Mouse (Mus musculus): ENCODE data around the gene Cmip. TPM values are rescaled to one million over a fixed set of nuclear protein-coding genes. Genes with fewer than 3 reads are reported as not detected.

The Cmip gene
- polyA plus RNA-seq, 1 experiment from 2014 or later: 9.8 TPM

- H3K9me3 ChIP-seq: peaks cover 4% of the 10 kb centered on the region; the same call in 1 of the 2 replicates
- no peaks in the 10 kb centered on the region for H3K27me3 ChIP-seq (ENCODE audit: poor library complexity, severe bottlenecking)
- H3K27ac ChIP-seq: no peak overlapping the region
- DNase-seq (ENCODE audit: extremely low spot score, low spot score): no peak
- WGBS: 90% methylated on average over 8 of the region's 8 CpGs
- no peaks in the 10 kb centered on the region for H3K36me3 ChIP-seq (replicated peaks)
- H3K4me3 ChIP-seq: no peak overlapping the region
- peaks cover 6% of the 10 kb centered on the region; the same call in 1 of the 2 replicates for H3K4me1 ChIP-seq
These were observed 250.8 kb downstream of the Cmip start for GRCm38 (mm10) chr8:117507703-117508102.

Small RNAs within 50 kb of the gene (microRNA-seq; reads per million reads assigned to microRNA genes)
- gene Mir7077 (not detected), gene Mir7078 (not detected)

Other genes starting within 250 kb of the Cmip start
- not detected in 2 replicates for gene Pkd1l2, start 174.6 kb upstream of the Cmip start, polyA plus RNA-seq (2016; fragmentation: Nextera tagmentation; extraction: Ambion mirVana)
- 0.22 and 0.30 TPM in 2 replicates for gene Bco1, start 161.2 kb upstream of the Cmip start, polyA plus RNA-seq (2016; fragmentation: Nextera tagmentation; extraction: Ambion mirVana)
- 2.5 TPM in 2 replicates for gene Gan, start 98.9 kb upstream of the Cmip start, polyA plus RNA-seq (2016; fragmentation: Nextera tagmentation; extraction: Ambion mirVana)
- gene Plcg2, start 241.2 kb downstream of the Cmip start, polyA plus RNA-seq (2016; fragmentation: Nextera tagmentation; extraction: Ambion mirVana): 6.1 and 6.2 TPM in 2 replicates

Measured in forebrain, embryonic 10.5 days (tissue).